Mouse (Mus musculus): ENCODE results near the gene Plekhh1. TPM values are rescaled to one million over a fixed set of nuclear protein-coding genes. Genes with fewer than 3 reads are reported as not detected.

Gene Plekhh1
- polyA plus RNA-seq (2015; fragmentation: Nextera tagmentation; extraction: Ambion mirVana) = 12.2 and 12.6 TPM in 2 replicates

DNA sequence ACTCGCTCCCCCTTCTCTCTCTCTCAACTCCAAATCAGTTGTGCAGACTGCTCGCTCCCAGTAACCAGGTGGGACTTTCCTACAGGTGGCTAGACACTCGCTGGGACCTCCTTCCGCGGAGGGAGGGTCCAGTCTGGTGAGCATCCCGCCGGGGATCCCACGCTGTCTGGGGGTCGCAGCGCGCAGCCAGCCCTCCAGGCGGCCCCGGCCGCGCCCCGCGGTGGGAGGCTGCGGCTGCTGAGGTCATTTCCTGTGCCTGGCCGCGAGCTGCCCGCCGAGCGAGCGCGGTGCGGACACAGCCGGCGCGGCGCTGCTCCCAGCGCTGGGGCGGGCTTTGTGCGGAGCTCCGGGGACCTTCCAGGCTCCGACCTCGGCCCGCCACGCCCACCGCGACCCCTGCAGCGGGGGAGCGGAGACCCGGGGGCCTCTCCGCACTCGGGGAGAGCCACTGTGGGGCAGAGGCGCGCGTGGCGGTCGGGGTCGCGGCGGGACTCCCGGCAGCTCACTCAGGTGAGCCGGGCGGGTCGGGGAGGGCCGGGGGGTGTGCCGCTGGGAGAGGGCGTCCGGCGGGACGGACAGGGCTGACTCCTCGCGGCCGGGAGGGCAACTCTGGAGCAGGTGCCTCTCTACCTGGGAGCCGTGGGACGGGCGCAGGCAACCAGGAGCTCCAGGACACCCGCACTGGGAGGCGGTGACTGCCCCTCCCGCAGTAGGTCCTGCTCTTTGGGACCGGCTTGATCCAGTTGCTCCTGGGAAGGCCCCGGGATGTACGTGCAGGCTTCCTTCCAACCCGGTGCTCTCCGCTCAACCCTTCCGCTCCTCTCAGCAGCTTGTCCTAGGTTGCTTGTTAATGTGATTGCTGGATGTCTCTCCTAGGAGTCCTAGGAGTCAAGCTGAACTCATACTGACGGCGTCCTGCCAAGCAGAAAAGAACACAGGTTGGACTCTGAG lies at the start of gene Plekhh1:
TSS of gene Plekhh1 (plus strand) at position 253 of the 951 bp plus-strand sequence.
- under 1% methylated on average over 80 of the region's 80 CpGs for WGBS
- Histone ChIP-seq H3K27me3 (replicated peaks; ENCODE audit: control insufficient read depth, insufficient read depth, low read length) (no peaks in the 10 kb centered on the region), H3K4me3 (ENCODE audit: low read depth, low read length) (peak within 1 kb of the TSS; percentile 86), H3K4me2 (replicated peaks; ENCODE audit: low read depth) (peak within 1 kb of the TSS; percentile 98), H3K4me1 (replicated peaks; ENCODE audit: control insufficient read depth, insufficient read depth, low read length) (no peaks in the 10 kb centered on the region), H3K36me3 (ENCODE audit: control insufficient read depth, insufficient read depth) (no peaks in the 10 kb centered on the region), H3K27ac (ENCODE audit: low read depth, low read length) (peak within 1 kb of the TSS; percentile 98), H3K9ac (ENCODE audit: low read depth, low read length) (peak within 1 kb of the TSS; percentile 97), H3K9me3 (ENCODE audit: control insufficient read depth) (no peaks in the 10 kb centered on the region)
- peak; percentile 88 for ATAC-seq
- peak; percentile 14; the same call in 1 of the 2 replicates for TF ChIP-seq CTCF (IDR thresholded peaks at IDR 0.05; ENCODE audit: low read depth)

GRCm38 (mm10) chr12:78980683-78981091 lies 48.3 kb upstream of the Plekhh1 start:
- Histone ChIP-seq H3K9me3 (ENCODE audit: control insufficient read depth) (no peaks in the 10 kb centered on the region), H3K4me2 (replicated peaks; ENCODE audit: low read depth) (peak overlapping the region; percentile 43), H3K27ac (ENCODE audit: low read depth, low read length) (peak overlapping the region; percentile 46), H3K4me1 (replicated peaks; ENCODE audit: control insufficient read depth, insufficient read depth, low read length) (peaks cover 3% of the 10 kb centered on the region; the same call in 1 of the 2 replicates), H3K27me3 (replicated peaks; ENCODE audit: control insufficient read depth, insufficient read depth, low read length) (no peaks in the 10 kb centered on the region), H3K36me3 (ENCODE audit: control insufficient read depth, insufficient read depth) (no peaks in the 10 kb centered on the region), H3K4me3 (ENCODE audit: low read depth, low read length) (no peak overlapping the region), H3K9ac (ENCODE audit: low read depth, low read length) (no peak overlapping the region)
- WGBS = 44% methylated on average over 5 of the region's 5 CpGs
- ATAC-seq = peak; percentile 40
- TF ChIP-seq CTCF (IDR thresholded peaks at IDR 0.05; ENCODE audit: low read depth) = no peak

DNA sequence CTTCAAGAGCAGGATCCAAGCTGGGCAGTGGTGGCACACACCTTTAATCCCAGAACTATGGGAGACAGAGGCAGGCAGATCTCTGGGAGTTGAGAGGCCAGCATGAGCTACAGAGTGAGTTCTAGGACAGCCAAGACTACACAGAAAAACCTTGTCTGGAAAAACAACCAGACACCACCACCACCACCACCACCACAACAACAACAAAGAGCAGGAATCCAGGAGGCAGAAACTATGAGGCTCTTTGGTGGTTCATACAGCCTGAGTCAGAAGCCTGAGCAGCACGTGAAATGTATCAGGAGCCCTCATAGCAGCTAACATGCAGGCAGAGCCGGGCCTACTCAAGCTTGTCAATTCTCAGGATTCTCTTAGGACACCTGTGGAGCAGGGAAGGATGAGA lies 47.8 kb upstream of the Plekhh1 start:
- 100% methylated on average over 2 of the region's 2 CpGs for WGBS
- H3K4me2 ChIP-seq (replicated peaks; ENCODE audit: low read depth) = peak overlapping the region; percentile 43
- H3K9me3 ChIP-seq (ENCODE audit: control insufficient read depth) = no peaks in the 10 kb centered on the region
- ATAC-seq = no peak
- peaks cover 3% of the 10 kb centered on the region; the same call in 1 of the 2 replicates for H3K4me1 ChIP-seq (replicated peaks; ENCODE audit: control insufficient read depth, insufficient read depth, low read length)
- no peak for TF ChIP-seq CTCF (IDR thresholded peaks at IDR 0.05; ENCODE audit: low read depth)
- no peak overlapping the region for H3K9ac ChIP-seq (ENCODE audit: low read depth, low read length)
- H3K36me3 ChIP-seq (ENCODE audit: control insufficient read depth, insufficient read depth) = no peaks in the 10 kb centered on the region
- no peak overlapping the region for H3K4me3 ChIP-seq (ENCODE audit: low read depth, low read length)
- H3K27ac ChIP-seq (ENCODE audit: low read depth, low read length) = peak overlapping the region; percentile 46; the same call in 1 of the 2 replicates
- H3K27me3 ChIP-seq (replicated peaks; ENCODE audit: control insufficient read depth, insufficient read depth, low read length) = no peaks in the 10 kb centered on the region

- TF ChIP-seq CTCF (IDR thresholded peaks at IDR 0.05; ENCODE audit: low read depth) = no peak
- H3K9me3 ChIP-seq (ENCODE audit: control insufficient read depth) = no peaks in the 10 kb centered on the region
- H3K4me3 ChIP-seq (ENCODE audit: low read depth, low read length) = no peak overlapping the region
- WGBS = 48% methylated on average over 9 of the region's 9 CpGs
- H3K4me2 ChIP-seq (replicated peaks; ENCODE audit: low read depth) = no peak overlapping the region
- H3K9ac ChIP-seq (ENCODE audit: low read depth, low read length) = no peak overlapping the region
- no peaks in the 10 kb centered on the region for H3K27me3 ChIP-seq (replicated peaks; ENCODE audit: control insufficient read depth, insufficient read depth, low read length)
- H3K27ac ChIP-seq (ENCODE audit: low read depth, low read length) = peak overlapping the region; percentile 35; the same call in 1 of the 2 replicates
- no peaks in the 10 kb centered on the region; the same call in 1 of the 2 replicates for H3K4me1 ChIP-seq (replicated peaks; ENCODE audit: control insufficient read depth, insufficient read depth, low read length)
- peak; percentile 43; the same call in 1 of the 2 replicates for ATAC-seq
- no peaks in the 10 kb centered on the region for H3K36me3 ChIP-seq (ENCODE audit: control insufficient read depth, insufficient read depth)
Measured at GRCm38 (mm10) chr12:78981938-78982825, 46.8 kb upstream of the Plekhh1 start.

DNA sequence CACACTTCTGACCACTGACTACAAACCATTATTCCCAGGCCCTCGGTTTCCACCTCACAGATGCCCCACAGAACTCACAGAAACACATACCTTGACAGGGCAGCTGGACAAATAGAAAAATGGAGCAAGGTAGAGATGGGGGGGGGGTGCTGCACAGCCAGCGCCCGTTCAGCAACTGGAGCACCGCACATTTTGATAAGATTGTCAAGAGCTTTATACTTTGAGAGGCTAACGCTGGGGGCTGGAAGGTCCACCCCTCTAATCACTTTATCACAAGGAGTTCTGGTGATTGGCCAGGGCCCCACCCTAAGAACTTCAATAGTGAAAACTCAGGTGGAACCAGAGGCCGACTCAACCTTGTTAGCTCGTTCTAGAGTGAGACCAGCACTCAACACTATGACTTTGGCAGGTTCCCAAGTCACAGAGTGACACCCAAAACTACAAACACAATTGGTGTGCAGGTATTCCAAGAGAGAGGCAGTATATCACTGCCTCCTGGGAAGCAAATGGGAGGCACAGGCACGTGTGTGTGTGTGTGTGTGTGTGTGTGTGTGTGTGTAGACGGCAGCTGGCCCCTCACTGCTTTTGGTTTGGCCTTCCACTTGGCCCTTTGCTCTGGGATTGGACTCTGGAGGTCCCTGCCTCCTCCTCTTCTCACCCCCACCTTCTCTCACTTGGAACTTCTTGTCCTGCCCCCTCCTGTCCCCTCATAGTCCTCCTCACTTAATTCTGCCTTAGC lies 45.5 kb upstream of the Plekhh1 start:
- H3K4me2 ChIP-seq (replicated peaks; ENCODE audit: low read depth) = peak overlapping the region; percentile 30
- no peak overlapping the region for H3K4me3 ChIP-seq (ENCODE audit: low read depth, low read length)
- H3K9me3 ChIP-seq (ENCODE audit: control insufficient read depth) = no peaks in the 10 kb centered on the region
- H3K27ac ChIP-seq (ENCODE audit: low read depth, low read length) = no peak overlapping the region
- 32% methylated on average over 9 of the region's 9 CpGs for WGBS
- ATAC-seq = no peak
- no peaks in the 10 kb centered on the region for H3K36me3 ChIP-seq (ENCODE audit: control insufficient read depth, insufficient read depth)
- H3K4me1 ChIP-seq (replicated peaks; ENCODE audit: control insufficient read depth, insufficient read depth, low read length) = no peaks in the 10 kb centered on the region; the same call in 1 of the 2 replicates
- no peaks in the 10 kb centered on the region for H3K27me3 ChIP-seq (replicated peaks; ENCODE audit: control insufficient read depth, insufficient read depth, low read length)
- TF ChIP-seq CTCF (IDR thresholded peaks at IDR 0.05; ENCODE audit: low read depth) = no peak
- H3K9ac ChIP-seq (ENCODE audit: low read depth, low read length) = no peak overlapping the region

Measured in intestine, postnatal 0 days (tissue).